Mouse (Mus musculus) intestine, embryonic 16.5 days (tissue): ENCODE results near the gene Atg16l2. TPM values are rescaled to one million over a fixed set of nuclear protein-coding genes. Genes with fewer than 3 reads are reported as not detected.

Source experiments
- ATAC-seq: fragments of 200-750 bp; cut with Nextera tagmentation; 2 replicates; pipeline ENCODE4 v1.8.0; 2017; ENCODE audit warnings: moderate TSS enrichment, moderate library complexity
- H3K27ac ChIP-seq: fragments of 300-500 bp; sonication (generic); 2 replicates; pipeline ENCODE4 v1.5.1; 2014; ENCODE audit warnings: mild to moderate bottlenecking, low read length
- H3K27me3 ChIP-seq: fragments of 300-500 bp; sonication (generic); replicated peaks from 2 replicates; pipeline ENCODE4 v1.6.1; 2014; ENCODE audit warnings: low read length, control low read depth, mixed read lengths; ENCODE audit not compliant: control insufficient read depth, insufficient read depth
- H3K36me3 ChIP-seq: fragments of 300-500 bp; sonication (generic); 2 replicates; pipeline ENCODE4 v1.6.1; 2014; ENCODE audit warnings: low read length, control low read depth; ENCODE audit not compliant: control insufficient read depth, insufficient read depth
- H3K4me1 ChIP-seq: fragments of 300-500 bp; sonication (generic); 2 replicates; pipeline ENCODE4 v1.6.1; 2014; ENCODE audit warnings: low read length, control low read depth, mixed read lengths; ENCODE audit not compliant: control insufficient read depth, insufficient read depth
- H3K4me2 ChIP-seq: fragments of 300-500 bp; sonication (generic); 2 replicates; pipeline ENCODE4 v1.6.1; 2014; ENCODE audit warnings: low read depth, low read length, control low read depth
- H3K4me3 ChIP-seq: fragments of 300-500 bp; sonication (generic); 2 replicates; pipeline ENCODE4 v1.5.1; 2014; ENCODE audit warnings: mild to moderate bottlenecking, low read length
- H3K9ac ChIP-seq: fragments of 300-500 bp; sonication (generic); 2 replicates; pipeline ENCODE4 v1.6.1; 2014; ENCODE audit warnings: low read depth, low read length
- H3K9me3 ChIP-seq: fragments of 300-500 bp; sonication (generic); 2 replicates; pipeline ENCODE4 v1.6.1; 2016; ENCODE audit warnings: low read length, control low read depth; ENCODE audit not compliant: control insufficient read depth
- WGBS: fragments of 180-500 bp; shearing (Covaris S2); extraction: QIAGEN DNeasy Blood & Tissue Kit; methylation state at CpG from one replicate; pipeline ENCODE4 v1.1.7; 2014; 5-methylcytosine and 5-hydroxymethylcytosine counted together
- polyA plus RNA-seq: library from polyadenylated mRNA; unstranded; fragments of >200 nt; fragmentation: Nextera tagmentation; extraction: Ambion mirVana; gene quantifications from 2 replicates; pipeline ENCODE4 v1.2.1, GENCODE M21; 2015

The Atg16l2 gene
- polyA plus RNA-seq = 13.4 and 17.3 TPM in 2 replicates

- ATAC-seq = peak; percentile 95
- Histone ChIP-seq H3K27me3 (no peaks in the 10 kb centered on the region), H3K9me3 (no peaks in the 10 kb centered on the region), H3K36me3 (no peaks in the 10 kb centered on the region), H3K4me1 (peaks cover 22% of the 10 kb centered on the region), H3K4me2 (peak within 1 kb of the TSS; percentile 75), H3K27ac (peak within 1 kb of the TSS; percentile 55), H3K4me3 (peak within 1 kb of the TSS; percentile 77), H3K9ac (peak within 1 kb of the TSS; percentile 79)
- WGBS = under 1% methylated on average over 38 of the region's 39 CpGs
Observed at GRCm38 (mm10) chr7:101301881-101302456, at the start of gene Atg16l2. Atg16l2 (minus strand) TSS chr7:101302251.

- Histone ChIP-seq H3K36me3 (0 out of 2 replicates have a peak, but pooled peaks cover 6% of the 10 kb centered on the region), H3K4me1 (peaks cover 27% of the 10 kb centered on the region), H3K27me3 (no peaks in the 10 kb centered on the region), H3K27ac (no peak overlapping the region), H3K4me3 (no peak overlapping the region), H3K4me2 (no peak overlapping the region), H3K9ac (no peak overlapping the region), H3K9me3 (no peaks in the 10 kb centered on the region)
- ATAC-seq = no peak
- WGBS = 62% methylated on average over 2 of the region's 2 CpGs
Observed at GRCm38 (mm10) chr7:101349861-101350260, 47.8 kb upstream of the Atg16l2 start.

GRCm38 (mm10) chr7:101348312-101348711, 46.3 kb upstream of the Atg16l2 start:
- Histone ChIP-seq H3K9ac (peak overlapping the region; percentile 72), H3K4me1 (peaks cover 20% of the 10 kb centered on the region), H3K36me3 (peaks cover 9% of the 10 kb centered on the region; the same call in 1 of the 2 replicates), H3K9me3 (no peaks in the 10 kb centered on the region), H3K4me3 (peak overlapping the region; percentile 64), H3K4me2 (peak overlapping the region; percentile 89), H3K27me3 (no peaks in the 10 kb centered on the region), H3K27ac (peak overlapping the region; percentile 55; the same call in 1 of the 2 replicates)
- ATAC-seq = peak; percentile 29
- WGBS = 1% methylated on average over 13 of the region's 13 CpGs

GRCm38 (mm10) chr7:101347767-101348270, 45.8 kb upstream of the Atg16l2 start, which contains the start of gene Arap1:
Arap1 (plus strand) TSS chr7:101348067.
- peak within 1 kb of the TSS; percentile 72 for H3K9ac ChIP-seq
- WGBS = under 1% methylated on average over 35 of the region's 35 CpGs
- H3K4me2 ChIP-seq = peak within 1 kb of the TSS; percentile 89
- peak within 1 kb of the TSS; percentile 64 for H3K4me3 ChIP-seq
- peaks cover 20% of the 10 kb centered on the region for H3K4me1 ChIP-seq
- H3K9me3 ChIP-seq = no peaks in the 10 kb centered on the region
- peaks cover 13% of the 10 kb centered on the region; the same call in 1 of the 2 replicates for H3K36me3 ChIP-seq
- no peaks in the 10 kb centered on the region for H3K27me3 ChIP-seq
- peak within 1 kb of the TSS; percentile 55; the same call in 1 of the 2 replicates for H3K27ac ChIP-seq
- peak; percentile 90 for ATAC-seq

- Histone ChIP-seq H3K36me3 (peaks cover 13% of the 10 kb centered on the region; the same call in 1 of the 2 replicates), H3K9me3 (no peaks in the 10 kb centered on the region), H3K27me3 (no peaks in the 10 kb centered on the region), H3K9ac (no peak overlapping the region), H3K4me1 (peaks cover 20% of the 10 kb centered on the region), H3K4me3 (no peak overlapping the region), H3K4me2 (no peak overlapping the region), H3K27ac (no peak overlapping the region)
- WGBS = 73% methylated on average over 2 of the region's 2 CpGs
- ATAC-seq = no peak
Observed at GRCm38 (mm10) chr7:101346991-101347390, 44.9 kb upstream of the Atg16l2 start.

GRCm38 (mm10) chr7:101344892-101345291, 42.8 kb upstream of the Atg16l2 start:
- Histone ChIP-seq H3K4me1 (peaks cover 20% of the 10 kb centered on the region), H3K9me3 (no peaks in the 10 kb centered on the region), H3K36me3 (peaks cover 13% of the 10 kb centered on the region; the same call in 1 of the 2 replicates), H3K27me3 (no peaks in the 10 kb centered on the region), H3K4me3 (no peak overlapping the region), H3K27ac (no peak overlapping the region), H3K9ac (no peak overlapping the region), H3K4me2 (no peak overlapping the region)
- no peak for ATAC-seq
- 66% methylated on average over 4 of the region's 4 CpGs for WGBS

GRCm38 (mm10) chr7:101343135-101343534, 41.1 kb upstream of the Atg16l2 start:
- H3K36me3 ChIP-seq = peaks cover 13% of the 10 kb centered on the region; the same call in 1 of the 2 replicates
- no peak for ATAC-seq
- no peaks in the 10 kb centered on the region for H3K27me3 ChIP-seq
- no peak overlapping the region for H3K4me2 ChIP-seq
- peaks cover 11% of the 10 kb centered on the region for H3K4me1 ChIP-seq
- WGBS = 72% methylated on average over 7 of the region's 7 CpGs
- H3K9ac ChIP-seq = no peak overlapping the region
- no peak overlapping the region for H3K4me3 ChIP-seq
- H3K27ac ChIP-seq = no peak overlapping the region
- H3K9me3 ChIP-seq = no peaks in the 10 kb centered on the region

GRCm38 (mm10) chr7:101341405-101341804, 39.4 kb upstream of the Atg16l2 start:
- Histone ChIP-seq H3K36me3 (peaks cover 13% of the 10 kb centered on the region; the same call in 1 of the 2 replicates), H3K4me2 (no peak overlapping the region), H3K4me1 (peaks cover 5% of the 10 kb centered on the region; the same call in 1 of the 2 replicates), H3K4me3 (no peak overlapping the region), H3K27ac (no peak overlapping the region), H3K27me3 (no peaks in the 10 kb centered on the region), H3K9me3 (no peaks in the 10 kb centered on the region), H3K9ac (no peak overlapping the region)
- WGBS = 52% methylated on average over 6 of the region's 6 CpGs
- peak; percentile 27; the same call in 1 of the 2 replicates for ATAC-seq

- Histone ChIP-seq H3K4me3 (no peak overlapping the region), H3K36me3 (no peaks in the 10 kb centered on the region), H3K27ac (no peak overlapping the region), H3K9ac (no peak overlapping the region), H3K9me3 (no peaks in the 10 kb centered on the region), H3K4me1 (peaks cover 5% of the 10 kb centered on the region; the same call in 1 of the 2 replicates), H3K27me3 (no peaks in the 10 kb centered on the region), H3K4me2 (no peak overlapping the region)
- no peak for ATAC-seq
- WGBS = 86% methylated on average over 3 of the region's 3 CpGs
Observed at GRCm38 (mm10) chr7:101337401-101337800, 35.4 kb upstream of the Atg16l2 start.
